Mouse (Mus musculus): ENCODE data around the gene Ttc16.

Gene Ttc16

GRCm38 (mm10) chr2:32779714-32780113 lies 4.3 kb upstream of the Ttc16 start:
- DNase-seq (ENCODE audit: low read depth, low spot score): no peak

DNA sequence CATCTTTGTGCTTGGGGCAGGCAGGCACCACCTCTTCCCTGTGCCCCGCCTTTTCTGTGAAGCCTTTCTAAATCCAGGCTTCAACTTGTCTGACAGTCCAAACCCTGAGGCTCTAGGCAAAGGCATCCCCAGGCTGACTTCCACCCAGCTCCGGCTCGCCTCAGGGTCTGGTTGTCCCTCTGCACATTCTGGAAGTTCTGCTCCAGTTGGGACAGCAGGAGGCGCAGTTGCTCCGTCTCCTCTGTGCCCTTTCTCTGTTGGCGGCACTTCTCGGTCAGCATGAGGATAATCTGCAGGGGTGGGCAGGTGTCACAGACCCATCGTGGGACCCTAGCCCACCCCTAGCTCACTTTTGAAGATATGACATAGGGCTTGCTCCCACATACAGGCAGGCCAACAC lies 3.7 kb upstream of the Ttc16 start:
- peak; percentile 52 for DNase-seq (ENCODE audit: low read depth, low spot score)

DNA sequence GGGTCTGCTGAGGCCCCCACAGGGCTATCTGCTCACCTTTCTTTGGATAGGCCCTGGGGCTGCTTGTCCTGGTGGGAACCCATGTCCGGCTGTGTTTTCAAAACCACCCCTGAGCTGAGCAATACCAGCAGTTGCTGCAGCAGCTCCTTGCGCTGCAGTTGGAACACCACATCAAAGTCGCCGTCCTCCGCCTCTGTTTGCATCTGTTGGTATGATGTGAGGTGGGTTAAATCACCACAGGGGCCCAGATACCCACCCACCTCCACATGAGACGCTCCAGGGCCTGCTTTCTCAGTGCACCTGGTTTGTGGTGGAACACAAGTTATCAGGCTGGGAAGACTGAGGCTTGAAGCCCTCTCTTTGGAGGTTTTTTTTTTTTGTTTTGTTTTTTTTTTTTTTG lies 2.6 kb upstream of the Ttc16 start:
- no peak for DNase-seq (ENCODE audit: low read depth, low spot score)

DNA sequence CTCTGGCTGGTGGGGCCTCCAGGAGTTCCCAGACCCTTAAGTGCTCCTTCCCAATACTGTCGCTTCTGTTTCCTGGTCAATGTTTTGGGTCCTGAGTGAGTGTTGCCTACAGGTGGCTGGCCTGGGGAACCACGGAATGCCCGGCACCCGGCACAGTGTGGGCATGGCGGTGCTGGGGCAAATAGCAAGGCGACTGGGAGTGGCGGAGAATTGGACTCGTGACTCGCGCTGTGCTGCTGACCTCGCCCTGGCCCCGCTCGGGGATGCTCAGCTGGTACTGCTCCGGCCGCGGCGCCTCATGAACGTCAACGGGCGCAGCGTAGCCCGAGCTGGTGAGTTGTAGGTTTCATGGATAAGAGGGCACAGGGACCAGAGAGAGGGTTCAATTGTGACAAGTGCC lies 759 bp upstream of the Ttc16 start:
- no peak for DNase-seq (ENCODE audit: low read depth, low spot score)

DNA sequence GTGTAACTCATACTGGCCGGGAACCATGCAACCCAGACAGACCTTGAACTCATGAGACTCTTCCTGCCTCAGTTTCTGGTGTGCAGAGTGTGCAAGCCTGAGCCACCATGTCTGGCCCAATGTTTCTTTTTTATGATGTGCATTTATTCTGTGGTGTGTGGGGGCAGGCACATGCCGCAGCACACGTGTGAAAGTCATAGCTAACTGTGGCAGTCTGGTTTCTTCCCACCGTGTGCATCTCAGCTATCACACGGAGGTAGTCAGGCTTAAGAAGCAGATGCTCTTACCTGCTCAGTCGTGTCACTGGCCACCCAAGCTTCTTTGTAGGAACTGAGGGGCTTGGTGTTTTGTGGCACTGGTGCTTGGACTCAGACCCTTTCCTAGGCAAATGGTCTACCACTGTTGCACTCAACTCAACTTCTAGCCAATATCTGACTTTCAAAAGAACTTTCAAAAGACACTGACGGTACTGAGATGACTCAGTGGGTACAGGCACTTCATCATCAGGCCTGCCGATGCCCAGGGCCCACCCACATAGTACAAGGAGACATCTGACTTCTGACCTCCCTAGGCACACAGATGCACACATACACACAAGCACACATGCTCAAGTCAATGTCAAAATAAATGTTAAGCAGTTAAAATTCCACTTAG lies 2.7 kb downstream of the Ttc16 start:
- DNase-seq (ENCODE audit: low read depth, low spot score): no peak

- no peak for DNase-seq (ENCODE audit: low read depth, low spot score)
Observed at GRCm38 (mm10) chr2:32771886-32772285, 3.5 kb downstream of the Ttc16 start.

DNA sequence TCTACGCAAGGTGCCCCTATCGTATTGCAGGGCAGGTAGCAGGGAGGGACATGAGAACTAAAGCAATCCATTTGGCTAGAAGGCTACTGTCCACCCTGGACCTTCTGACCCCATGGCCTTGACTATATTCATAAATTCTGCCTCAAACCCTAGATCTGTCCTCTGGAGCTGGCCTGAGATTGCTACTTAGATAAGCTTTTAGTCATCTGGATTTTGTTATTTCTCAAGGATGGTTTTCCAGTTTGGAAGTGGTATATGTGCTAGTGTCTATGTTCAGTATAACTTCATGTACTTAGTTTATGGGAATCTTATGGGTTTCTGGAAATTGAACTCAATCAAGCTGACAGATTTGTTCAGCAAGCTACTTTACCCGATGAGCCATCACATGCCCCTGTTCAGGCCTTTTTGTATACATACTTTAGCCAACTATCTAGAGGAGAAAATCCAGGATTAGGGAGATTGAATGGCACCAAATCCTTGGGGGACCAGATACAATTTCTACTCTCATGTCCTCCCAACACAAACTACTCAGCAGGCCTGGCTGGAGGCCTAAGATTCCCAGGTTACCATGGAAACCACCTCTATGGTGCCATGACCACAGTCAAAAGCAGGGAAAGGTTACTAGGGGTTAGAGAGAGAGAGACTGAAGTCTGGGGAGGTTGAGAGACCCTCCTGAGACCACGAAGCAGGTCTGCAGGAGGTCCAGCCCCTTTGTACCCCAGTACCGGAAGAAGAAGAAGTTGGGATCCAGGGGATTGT lies 5.9 kb downstream of the Ttc16 start:
- no peak for DNase-seq (ENCODE audit: low read depth, low spot score)

- no peak for DNase-seq (ENCODE audit: low read depth, low spot score)
Observed at GRCm38 (mm10) chr2:32768661-32769285, 6.7 kb downstream of the Ttc16 start.

GRCm38 (mm10) chr2:32767241-32767640 lies 8.2 kb downstream of the Ttc16 start:
- DNase-seq (ENCODE audit: low read depth, low spot score): peak; percentile 33

- DNase-seq (ENCODE audit: low read depth, low spot score): no peak
Observed at GRCm38 (mm10) chr2:32763353-32763752, 12.1 kb downstream of the Ttc16 start.

- DNase-seq (ENCODE audit: low read depth, low spot score): no peak
Observed at GRCm38 (mm10) chr2:32761859-32762258, 13.6 kb downstream of the Ttc16 start.

GRCm38 (mm10) chr2:32761361-32761760 lies 14.1 kb downstream of the Ttc16 start:
- no peak for DNase-seq (ENCODE audit: low read depth, low spot score)

GRCm38 (mm10) chr2:32759001-32759400 lies 16.4 kb downstream of the Ttc16 start:
- no peak for DNase-seq (ENCODE audit: low read depth, low spot score)

DNA sequence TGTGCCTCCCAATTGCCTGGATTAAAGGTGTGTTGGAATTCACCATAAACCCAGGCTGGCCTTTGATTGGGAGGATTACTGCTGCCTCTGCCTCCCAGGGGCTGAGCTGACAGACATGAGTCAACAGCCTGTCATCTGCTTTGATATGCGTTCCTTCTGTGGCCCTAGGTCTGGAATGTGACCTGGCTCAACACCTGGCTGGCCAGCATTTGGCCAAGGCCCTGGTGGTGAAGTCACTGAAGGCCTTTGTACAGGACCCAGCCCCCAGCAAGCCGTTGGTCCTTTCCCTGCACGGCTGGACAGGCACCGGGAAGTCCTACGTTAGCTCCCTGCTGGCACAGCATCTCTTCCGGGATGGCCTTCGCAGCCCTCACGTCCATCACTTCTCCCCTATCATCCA lies 16.9 kb downstream of the Ttc16 start:
- no peak for DNase-seq (ENCODE audit: low read depth, low spot score)

GRCm38 (mm10) chr2:32757056-32757845 lies 18.2 kb downstream of the Ttc16 start, which contains the start of gene Tor2a:
TSS of gene Tor2a (plus strand) at chr2:32757234.
- DNase-seq (ENCODE audit: low read depth, low spot score): peak; percentile 97

DNA sequence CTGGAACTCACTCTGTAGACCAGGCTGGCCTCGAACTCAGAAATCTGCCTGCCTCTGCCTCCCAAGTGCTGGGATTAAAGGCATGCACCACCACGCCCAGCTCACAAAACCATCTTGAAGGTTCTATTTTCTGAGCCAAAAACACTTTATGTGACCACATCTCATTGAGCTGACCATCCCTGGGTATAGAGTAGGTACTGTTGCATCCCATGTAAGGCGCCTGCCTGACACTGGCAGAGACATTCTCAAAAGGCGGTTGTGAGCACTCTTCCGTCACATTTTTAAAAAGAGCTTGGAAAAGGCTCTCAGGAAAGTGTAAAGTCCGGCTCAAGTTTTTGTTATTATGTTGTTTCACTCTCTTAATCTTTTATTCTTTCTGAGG lies 18.8 kb downstream of the Ttc16 start:
- no peak for DNase-seq (ENCODE audit: low read depth, low spot score)

- no peak for DNase-seq (ENCODE audit: low read depth, low spot score)
Observed at GRCm38 (mm10) chr2:32752181-32752580, 23.3 kb downstream of the Ttc16 start.

DNA sequence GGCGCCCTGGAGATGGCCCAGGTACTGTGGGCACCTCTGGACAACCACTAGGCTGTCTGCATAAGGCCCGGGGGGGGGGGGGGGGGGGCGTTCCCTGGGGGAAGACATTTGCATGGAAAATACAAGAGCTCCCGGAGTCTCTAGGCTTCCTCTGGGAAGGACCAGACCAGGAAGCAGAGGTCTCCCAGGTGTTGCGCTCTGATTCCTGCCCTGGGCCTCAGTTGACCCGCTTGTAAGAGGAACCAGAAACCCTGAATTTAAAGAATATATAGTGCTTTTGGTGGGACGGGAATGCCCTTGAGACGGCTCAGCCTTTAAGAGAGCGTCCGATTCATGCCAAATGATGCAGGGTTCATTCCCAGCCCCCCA lies 23.8 kb downstream of the Ttc16 start:
- DNase-seq (ENCODE audit: low read depth, low spot score): no peak

- no peak for DNase-seq (ENCODE audit: low read depth, low spot score)
Observed at GRCm38 (mm10) chr2:32750887-32751664, 24.4 kb downstream of the Ttc16 start.

DNA sequence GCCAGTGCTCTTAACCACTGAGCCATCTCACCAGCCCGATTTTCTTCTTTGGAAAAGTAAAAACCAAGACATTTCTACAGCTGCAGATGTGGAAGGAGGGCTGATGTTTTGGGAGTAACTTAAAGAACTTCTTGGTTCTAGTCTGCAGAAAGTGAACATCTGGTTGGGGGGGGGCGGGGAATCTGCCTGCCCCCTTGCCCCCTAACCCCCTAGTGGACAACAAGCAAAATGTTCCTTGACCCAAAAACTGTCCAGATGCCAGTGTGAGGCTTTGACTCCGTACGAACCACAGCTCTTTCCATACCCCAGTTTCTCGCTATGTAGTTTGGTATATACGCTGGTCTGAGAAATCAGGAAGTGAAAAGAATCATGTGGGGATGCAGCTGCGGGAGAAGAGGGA lies 25.2 kb downstream of the Ttc16 start:
- DNase-seq (ENCODE audit: low read depth, low spot score): no peak

DNA sequence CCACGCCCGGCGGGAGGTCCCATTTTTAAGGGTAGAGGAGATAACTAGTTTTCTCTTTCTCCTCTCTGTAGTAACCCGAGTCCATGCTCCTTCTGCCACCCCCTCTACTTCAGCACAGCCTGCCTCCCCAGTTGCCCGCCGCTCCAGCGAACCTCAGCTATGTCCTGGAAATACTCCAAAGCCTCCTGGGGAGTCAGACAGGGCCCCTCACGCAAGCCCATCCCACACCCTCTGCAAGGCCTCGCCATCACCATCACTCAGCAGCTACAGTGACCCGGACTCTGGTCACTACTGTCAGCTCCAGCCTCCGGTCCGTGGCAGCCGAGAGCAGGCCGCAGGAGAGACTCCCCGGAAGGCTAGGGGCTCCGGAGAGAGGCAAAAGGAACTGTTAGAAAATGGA lies 26.4 kb downstream of the Ttc16 start:
- no peak for DNase-seq (ENCODE audit: low read depth, low spot score)

All from skeletal muscle tissue, adult 2 months (tissue).